Mouse (Mus musculus) heart, postnatal 0 days (tissue): ENCODE results near the gene Col4a6.

Experiments
- CTCF ChIP-seq: IDR thresholded peaks from 2 replicates; pipeline ENCODE4 v1.5.1; 2016; ENCODE audit warnings: antibody characterized with exemption, control low read depth, low read depth
- EP300 ChIP-seq: IDR thresholded peaks from 2 replicates; pipeline ENCODE4 v1.6.1; 2016; ENCODE audit warnings: antibody characterized with exemption, low read depth

- TF ChIP-seq EP300: no peak
- peak; percentile 32 for TF ChIP-seq CTCF
Observed at GRCm38 (mm10) chrX:141158160-141158559, 315.7 kb downstream of the Col4a6 start.
